Mouse (Mus musculus) embryo, embryonic 10 days (tissue): ENCODE data around the gene Cpne9.

Experiments
- DNase-seq: peaks from one replicate; pipeline ENCODE4 v3.0.0-alpha.2; 2015; ENCODE audit warnings: low spot score

Gene Cpne9

DNA sequence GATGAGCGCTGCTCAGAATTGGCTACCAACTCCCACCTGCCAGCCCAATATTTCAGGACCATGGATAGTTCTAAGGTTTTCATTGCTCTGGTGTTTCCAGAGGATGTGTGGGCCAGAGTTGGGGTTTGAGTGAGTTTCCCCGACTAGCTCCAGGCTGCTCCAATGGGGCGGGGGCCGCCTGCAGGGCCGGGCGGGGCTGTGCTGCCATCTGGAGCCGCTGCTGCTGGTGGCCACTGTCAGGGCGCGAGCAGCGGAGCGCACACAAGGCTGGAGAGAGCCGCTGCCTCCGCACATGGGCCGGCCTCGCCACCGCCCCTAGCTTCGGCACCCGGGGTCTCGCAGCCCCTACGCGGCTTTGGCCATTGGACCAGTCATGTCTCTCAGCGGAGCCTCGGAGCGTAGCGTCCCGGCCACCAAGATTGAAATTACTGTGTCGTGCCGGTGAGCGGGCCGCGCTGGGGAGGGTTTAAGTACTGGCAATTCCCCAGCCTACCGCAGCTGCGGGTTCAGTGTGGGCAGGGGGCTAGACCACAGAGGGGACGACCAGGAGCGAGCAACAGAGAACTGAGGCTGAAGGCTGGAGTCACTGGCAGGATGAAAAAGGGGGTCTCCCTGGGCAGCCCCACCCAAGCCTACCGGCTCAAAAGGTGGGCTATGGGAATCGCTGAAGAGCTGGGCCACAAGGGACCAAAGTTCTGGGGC lies at the start of gene Cpne9:
Cpne9 (plus strand) TSS at position 207 of the 702 bp plus-strand sequence.
- DNase-seq, result peak; percentile 78

DNA sequence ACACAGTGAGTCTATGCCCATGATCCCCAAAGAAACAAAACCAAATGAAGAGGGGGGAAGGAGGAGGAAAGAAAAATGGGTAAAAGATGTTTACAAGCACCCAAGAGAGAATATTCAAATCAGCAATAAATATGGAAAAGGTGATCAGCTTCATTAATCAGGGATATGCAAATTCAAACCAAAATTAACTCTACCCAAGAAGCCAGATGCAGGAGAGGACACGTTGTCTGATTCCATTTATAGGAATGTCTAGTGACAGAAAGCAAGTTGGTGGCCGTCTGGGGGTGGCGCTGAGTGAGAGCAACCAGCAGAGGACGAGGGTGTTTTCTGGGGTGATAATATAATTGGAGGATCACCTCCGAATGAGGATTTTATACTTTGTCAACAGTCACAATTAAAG lies 47.0 kb upstream of the Cpne9 start:
- no peak for DNase-seq

DNA sequence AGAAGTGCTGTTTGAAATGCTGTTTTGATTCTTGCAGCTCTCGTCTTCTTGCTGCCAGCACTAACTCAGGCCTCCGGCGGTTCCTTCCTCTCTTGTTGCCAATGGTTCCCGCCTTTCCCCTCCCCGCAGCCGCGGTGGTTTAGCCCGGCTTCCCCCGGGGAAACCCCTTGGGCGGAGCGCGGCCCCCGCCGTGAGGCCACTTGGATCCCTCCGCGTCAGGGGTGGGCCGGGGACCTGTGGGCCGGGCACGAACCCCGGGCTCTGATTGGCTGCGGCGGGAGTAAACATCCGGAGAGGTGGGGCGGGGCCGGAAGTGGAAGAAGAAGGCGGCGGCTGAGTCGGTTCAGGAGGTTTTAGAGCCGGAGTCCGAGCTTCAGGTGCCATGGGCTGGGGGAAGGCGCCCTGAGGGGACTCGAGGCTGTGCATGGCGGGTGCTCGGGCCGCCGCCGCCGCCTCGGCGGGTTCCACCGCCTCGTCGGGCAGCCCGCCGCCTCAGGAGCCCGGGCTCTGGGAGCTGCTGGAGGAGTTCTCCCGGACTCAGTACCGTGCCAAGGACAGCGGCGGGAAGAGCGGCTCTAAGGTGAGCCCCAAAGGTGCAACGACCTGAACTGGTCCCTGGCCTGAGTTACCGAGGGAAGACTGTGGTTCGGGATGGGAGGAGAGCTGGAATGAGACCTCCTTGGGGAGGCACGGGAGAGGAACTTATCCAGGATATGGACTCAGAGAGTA lies 44.4 kb upstream of the Cpne9 start, which contains the start of gene Mtmr14:
Mtmr14 (plus strand) TSS at position 302 of the 729 bp plus-strand sequence.
- peak; percentile 96 for DNase-seq

DNA sequence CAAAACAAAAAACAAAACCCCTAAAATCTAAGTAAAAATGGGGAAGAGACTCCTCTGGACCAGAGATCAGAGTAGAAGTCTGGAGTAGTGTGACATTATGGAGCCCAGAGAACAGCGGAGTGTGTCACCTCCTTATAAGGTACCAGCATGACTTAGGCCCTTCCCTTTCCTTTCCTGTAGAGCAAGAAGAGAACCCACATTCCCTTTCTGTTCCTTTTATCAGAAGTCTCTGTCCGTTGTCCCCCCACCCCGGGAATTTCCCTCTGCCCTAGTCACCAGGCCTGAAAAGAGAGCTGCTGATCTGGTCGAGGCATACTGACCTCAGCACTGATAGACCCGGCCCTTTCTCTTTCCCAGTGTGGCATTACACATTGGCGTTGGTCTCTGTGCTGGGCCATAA lies 43.7 kb upstream of the Cpne9 start:
- DNase-seq, result no peak

DNA sequence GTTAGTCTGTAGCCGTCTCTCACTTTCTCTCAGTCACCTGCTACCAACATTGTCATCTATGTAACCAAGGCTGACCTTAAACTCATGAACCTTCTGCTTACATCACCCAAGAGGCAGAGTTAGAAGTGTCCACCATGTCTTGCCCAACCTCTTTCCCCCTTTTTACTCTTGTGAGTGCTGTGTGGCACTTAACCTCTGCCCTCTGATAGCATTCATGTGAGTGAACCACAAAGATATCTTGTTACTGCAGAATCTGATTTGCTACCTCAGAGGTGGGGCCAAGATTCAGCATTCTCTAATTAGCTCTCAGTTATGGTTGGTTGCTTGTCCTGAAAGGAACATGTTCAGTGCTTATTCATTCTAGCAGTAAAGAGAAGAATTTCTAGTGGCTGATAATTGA lies 39.4 kb upstream of the Cpne9 start:
- DNase-seq, result no peak

DNA sequence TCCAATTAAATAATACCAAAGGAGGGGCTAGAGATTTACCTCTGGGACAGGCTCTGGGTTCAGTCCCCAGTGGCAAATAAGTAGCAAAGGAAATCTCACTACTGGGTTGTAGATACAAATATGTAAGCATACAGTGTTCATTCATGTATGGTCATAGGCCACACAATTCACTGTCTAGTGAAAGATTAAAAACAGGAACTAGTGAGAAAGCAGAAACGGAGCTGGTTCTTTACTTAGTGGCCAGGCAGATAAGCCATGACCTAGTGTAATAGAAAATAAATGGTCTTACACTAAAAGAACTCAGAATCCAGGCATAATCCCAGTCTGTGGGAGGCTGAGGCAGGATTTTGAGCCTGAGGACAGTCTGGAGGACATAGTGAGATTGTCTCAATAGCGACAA lies 36.5 kb upstream of the Cpne9 start:
- DNase-seq, result no peak

DNA sequence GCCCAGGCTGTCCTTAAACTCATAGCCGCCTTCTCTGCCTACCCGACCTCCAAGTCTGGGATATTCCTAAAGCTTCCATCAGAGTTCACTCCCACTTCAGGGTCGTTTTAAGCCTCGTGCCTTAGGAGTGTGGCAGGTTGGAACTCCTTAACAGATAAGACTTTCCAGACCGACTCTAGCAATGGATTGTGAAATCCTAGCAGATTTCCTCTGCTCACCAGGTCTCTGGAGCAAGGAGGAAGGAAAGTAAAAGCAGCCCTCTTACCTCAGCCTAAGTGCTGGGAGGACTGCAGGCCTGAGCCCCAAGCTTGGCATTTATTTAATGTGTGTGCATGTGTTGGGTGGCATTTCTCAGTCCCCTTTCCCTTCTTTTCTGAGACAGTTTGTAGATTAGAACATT lies 31.3 kb upstream of the Cpne9 start:
- DNase-seq, result no peak

DNA sequence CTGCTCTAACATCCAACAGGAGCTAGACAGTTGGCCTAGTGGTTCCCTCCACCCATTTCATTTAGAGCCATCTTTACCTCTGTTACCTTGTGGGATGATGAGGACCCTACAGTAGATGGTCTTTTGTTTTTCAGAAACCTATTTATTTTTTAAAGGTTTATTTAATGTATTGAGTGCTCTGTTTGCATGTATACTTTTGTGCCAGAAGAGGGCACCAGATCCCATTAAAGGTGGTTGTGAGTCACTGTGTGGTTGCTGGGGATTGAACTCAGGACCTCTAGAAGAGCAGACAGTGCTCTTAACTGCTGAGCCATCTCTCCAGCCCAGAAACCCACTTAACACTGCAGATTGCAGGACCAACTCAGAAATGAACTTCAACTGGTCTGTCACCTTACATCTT lies 30.2 kb upstream of the Cpne9 start:
- no peak for DNase-seq

DNA sequence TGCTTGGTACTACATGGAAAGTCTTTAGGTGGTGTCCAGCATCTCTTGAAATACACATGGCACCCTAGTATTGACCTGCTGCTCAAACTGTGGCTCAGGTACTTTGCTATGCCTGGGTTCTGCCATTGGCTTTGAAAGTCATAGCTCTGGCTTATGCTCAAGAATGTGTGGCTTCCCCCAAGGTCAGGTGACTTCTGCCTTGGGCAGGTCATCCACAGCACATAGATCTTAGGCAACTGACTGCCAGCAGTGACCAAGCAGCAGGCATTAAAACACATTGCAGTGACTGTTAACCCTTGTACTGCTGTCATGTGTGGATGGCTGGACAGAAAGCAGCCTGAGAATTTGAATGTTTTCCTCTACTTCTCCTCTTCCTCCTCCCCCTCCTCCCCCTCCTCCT lies 27.2 kb upstream of the Cpne9 start:
- DNase-seq, result no peak

DNA sequence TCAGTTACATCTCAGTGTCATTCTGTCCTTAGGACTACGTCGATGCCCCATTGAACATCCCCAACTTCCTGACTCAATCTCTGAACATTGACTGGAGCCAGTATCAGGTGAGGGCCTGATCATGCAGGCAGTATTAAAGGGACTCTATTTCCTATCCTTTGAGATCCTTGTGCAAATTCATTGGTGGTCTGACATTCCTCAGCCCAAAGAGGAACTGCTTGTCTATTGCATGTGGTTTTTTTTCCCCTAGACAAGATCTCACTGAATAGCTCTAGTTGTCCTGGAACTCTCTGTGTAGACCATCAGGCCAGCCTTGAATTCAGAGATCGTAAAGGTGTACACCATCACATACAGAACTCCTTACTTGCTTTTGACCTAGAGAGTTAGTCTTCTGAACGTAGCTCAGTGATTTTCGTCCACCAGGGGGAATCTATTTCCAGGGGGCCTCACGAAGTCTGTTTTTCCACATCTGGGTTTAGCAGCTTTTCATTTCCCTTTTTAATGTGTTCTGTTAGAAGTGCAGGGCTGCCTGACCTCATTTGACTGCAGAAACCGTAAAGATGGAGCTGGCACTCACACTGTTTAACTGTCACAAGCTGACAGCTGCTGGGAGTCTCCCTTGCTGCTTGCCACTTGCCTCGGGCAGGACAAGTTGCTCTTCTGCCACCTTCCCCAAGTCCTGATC lies 20.8 kb upstream of the Cpne9 start:
- no peak for DNase-seq

DNA sequence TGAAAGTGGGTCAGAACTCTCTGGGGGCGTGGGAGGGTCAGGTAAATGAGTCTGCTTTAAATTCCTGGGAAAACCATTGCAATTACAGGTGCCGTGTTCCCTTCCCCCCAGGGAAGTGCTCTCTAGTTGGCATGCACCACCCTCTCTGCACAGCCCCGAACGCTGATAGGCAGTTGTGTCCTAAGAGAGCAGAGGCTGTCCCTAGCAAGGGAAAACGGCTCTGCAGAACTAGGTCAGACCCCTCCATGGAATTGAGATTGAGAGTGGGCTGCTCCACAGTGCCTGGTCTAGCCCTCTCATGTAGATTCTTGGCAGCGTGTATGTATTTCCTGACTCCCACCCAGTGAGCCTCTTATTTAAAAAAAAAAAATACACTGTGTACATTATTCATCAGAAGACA lies 18.6 kb upstream of the Cpne9 start:
- no peak for DNase-seq

DNA sequence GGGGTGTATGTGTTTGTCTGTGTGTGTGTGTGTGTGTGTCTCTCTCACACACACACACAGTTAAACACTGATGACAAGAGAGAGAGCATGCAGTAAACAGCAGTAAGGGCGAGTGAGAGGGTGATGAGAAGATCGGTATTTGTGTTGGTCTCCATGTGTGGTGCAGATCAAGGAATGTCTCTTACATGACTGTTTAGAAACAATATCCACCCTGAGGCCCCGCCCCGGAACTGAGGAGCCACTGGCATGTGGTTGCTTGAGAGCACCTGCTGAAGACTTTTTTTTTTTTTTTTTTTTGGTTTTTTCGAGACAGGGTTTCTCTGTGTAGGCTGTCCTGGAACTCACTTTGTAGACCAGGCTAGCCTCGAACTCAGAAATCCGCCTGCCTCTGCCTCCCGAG lies 17.7 kb upstream of the Cpne9 start:
- no peak for DNase-seq

DNA sequence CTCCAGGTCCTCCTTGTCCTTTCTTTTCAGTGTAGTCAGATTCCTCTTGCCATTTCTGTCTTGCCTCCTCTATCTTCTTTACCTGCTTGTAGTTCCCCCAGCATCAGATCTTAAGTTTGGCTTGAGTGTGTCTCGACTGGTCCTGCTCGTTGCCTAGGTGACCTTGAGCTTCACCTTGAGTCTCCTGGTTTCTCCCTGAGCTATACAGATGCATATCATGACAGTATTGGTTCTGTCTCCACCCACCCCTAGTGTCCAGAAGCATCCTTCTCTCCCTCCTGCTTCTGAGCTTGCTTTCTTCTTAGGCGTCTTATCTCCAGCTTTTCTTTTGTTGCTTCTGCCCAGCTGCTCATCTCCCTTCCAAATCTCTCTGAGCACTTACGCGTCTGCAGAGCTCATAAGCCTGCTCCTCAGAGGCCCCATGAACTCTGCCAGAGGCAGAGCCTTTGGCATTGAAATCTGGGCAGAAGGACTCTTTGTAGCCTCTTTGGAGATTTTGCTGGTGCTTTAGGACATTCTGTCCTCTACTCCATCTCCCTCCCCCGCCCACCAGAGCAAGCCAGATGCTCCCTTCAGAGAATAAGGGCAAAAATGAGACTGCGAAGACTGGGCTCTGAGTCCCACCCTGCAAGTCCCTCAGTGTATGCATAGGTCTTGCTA lies 15.0 kb upstream of the Cpne9 start:
- DNase-seq, result no peak

DNA sequence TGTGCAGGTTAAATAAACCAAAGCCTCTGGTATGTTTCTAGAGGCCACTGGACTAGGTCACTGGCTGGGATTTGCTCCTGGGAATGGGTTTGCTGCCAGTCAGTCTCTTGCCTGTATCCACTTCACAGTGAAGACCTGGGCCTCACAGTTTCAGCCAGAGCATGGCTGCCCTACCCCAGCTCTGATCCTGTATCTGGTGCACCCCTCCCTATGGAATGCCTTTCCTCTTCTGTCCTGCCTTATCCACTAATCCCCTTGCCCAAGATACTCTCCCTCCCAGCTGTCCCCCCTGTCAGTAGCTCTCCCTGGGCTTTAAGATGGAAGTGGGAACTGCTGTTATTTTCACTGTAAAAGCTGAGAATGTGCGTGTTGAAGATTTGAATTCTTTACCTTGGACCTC lies 14.1 kb upstream of the Cpne9 start:
- DNase-seq, result no peak

DNA sequence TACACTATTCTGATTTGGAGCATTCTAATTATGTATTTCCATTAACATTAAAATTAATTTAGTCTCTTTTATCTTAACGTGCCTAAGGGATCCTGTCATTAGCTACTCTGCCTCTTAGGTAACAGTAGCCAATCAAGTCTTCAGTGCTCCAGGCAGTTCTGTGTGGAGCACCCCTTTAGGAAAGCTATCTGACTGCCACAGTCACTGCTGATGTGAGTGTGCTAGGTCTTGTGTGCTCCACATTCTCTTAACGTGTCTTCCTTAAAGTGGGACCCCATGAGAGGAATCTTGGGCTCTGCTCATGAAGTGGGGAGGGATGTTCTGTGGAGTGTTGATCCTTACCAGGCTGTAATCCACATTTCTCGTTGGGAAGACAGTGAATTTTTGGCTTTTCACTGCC lies 9.7 kb upstream of the Cpne9 start:
- no peak for DNase-seq

DNA sequence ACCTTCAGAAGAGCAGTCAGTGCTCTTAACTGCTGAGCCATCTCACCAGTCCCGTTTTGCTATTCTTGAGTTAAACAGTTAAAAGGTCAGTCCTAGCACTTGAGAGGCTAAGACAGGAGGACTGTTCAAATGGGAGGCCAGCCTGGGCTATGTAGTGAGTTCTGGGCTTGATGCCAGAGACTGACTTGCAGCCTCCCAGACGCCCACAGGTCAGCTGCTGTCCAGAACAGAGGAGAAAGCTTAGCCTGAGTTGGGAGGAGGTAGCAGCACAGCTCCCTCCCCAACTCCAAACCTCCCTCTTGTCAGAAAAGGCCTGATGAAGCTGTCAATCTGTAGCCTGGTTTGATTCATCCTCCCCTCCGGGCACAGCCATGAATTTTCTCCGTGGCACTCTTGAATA lies 5.3 kb upstream of the Cpne9 start:
- DNase-seq, result no peak

DNA sequence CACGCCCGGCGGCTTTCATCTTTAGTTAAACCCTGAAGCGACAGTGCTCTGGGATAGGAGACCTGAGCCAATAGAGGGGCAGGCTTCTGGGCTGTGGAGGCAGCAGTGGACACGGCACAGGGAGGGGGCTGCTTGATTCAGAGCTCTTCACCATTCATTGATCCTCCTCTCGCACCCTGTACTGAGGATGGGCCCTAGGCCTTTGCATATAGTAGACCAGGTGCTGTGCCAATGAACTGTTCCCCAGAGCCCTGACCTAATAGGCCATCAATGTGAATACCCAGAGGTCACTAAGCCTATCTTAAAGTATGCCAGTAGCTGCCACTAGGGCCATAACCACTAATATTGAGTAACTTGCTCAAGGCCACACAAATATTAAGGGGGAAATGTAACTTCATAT lies 431 bp upstream of the Cpne9 start:
- DNase-seq, result no peak

DNA sequence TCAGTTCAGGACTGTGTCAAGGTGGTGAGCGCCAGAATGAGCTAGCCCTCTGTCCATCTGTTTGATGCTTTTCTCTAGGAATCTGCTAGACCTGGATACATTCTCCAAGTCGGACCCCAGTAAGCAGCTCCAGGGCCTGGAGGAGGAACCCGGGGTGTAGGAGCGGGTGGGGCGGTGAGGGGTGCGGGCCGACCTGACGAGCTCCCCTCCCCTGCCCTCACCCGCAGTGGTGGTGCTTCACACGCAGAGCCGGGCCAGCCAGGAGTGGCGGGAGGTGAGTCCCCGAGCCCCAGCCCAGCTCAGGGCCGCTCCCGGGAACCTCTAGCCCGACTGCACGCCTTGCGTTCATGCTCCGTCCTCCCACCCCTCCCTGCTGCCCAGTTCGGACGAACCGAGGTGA lies 862 bp downstream of the Cpne9 start:
- DNase-seq, result no peak

DNA sequence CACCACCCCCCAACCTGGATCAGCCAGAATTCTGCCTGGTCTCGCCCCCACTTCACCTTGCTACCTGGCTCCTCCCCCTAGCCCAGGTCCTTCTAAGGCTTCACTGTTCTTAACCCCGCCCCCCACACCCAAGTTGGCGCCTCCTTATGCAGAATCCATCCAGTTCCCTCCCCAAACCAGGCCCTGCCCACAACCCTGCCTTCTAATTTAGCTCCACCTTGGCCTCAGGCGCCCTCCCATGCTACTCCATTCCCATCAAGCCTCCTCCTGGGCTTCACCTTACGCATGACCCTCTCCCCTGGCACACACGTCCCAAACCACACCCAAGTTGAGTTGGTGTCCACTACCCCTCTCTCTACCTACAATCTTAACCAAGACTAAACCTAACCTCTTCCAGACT lies 1.4 kb downstream of the Cpne9 start:
- DNase-seq, result no peak

DNA sequence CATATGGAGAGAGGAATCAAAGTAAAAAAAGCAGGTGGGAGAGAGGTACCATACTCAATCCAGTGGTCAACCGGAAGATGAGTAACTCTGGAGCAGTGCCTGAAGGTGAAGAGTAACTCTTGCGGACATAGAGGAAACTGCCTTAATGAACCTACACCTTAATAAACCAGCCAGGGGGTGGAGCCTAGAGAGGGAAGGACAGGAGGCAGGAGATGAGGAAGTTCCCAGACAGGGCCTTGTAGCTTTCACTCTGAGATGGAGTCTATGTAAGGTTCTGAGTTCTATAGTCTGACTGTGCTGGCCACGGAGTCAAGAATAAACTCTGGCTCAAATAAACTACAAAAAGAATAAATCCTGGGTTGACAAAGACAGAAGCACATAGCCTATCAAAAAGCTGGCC lies 2.8 kb downstream of the Cpne9 start:
- no peak for DNase-seq

DNA sequence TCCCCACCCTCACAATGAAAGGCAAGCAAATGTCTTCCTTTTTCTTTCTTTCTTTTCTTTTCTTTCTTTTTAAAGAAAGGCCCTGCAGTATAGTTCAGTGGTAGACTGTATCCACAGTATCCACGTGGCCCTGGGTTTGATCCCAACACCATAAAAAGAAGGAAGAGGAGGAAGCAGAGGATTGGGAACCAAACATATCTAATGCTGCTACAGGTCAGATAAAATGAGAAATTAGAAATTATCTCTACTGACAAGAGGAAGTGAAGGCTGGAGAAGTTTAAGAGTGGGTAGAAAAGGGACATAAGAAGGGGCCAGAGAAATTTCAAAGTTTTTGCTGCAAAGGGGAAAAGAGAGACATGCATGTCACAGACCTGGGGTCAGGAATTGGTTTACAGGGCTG lies 4.2 kb downstream of the Cpne9 start:
- no peak for DNase-seq

DNA sequence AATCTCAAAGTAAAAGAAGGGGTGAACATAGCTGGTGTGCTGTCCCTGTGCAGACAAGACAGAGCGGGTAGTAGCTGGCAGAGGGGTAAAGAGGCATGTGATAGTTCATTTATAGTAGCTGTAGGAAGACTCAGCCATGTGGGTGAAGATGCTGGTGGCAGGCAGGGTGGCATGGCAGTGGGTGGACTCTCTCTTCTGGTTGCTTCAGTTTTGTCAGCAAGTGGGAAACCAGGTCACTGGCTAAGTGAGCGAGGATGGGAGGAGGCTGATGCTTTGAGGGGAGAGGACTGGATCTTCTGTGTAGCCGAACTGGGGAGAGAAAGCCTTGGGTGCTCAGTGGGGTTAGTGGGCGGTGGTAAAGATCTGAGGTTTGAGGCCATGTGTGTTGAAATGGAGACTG lies 5.1 kb downstream of the Cpne9 start:
- DNase-seq, result no peak

DNA sequence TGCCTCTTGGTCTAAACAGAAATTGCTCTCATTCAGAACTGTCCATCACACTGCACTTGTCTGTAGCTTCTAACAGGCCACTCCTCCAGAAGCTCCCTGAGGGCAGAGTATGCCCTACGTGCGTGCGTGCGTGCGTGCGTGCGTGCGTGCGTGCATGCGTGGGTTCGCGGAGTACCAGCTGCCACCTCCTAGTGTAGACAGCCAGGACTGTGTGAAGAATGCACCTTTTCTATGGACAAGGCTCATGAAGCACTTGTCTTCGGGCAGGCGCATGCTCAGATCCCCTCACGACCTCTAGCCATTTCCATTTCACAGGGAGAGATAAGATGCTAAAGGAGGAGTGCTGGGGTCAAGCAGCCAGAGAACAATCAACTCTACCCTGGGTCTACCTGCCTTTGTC lies 7.2 kb downstream of the Cpne9 start:
- DNase-seq, result no peak
